Comparison of ENCODE assay signal across 9 mouse cellular contexts in the genomic region with DNA sequence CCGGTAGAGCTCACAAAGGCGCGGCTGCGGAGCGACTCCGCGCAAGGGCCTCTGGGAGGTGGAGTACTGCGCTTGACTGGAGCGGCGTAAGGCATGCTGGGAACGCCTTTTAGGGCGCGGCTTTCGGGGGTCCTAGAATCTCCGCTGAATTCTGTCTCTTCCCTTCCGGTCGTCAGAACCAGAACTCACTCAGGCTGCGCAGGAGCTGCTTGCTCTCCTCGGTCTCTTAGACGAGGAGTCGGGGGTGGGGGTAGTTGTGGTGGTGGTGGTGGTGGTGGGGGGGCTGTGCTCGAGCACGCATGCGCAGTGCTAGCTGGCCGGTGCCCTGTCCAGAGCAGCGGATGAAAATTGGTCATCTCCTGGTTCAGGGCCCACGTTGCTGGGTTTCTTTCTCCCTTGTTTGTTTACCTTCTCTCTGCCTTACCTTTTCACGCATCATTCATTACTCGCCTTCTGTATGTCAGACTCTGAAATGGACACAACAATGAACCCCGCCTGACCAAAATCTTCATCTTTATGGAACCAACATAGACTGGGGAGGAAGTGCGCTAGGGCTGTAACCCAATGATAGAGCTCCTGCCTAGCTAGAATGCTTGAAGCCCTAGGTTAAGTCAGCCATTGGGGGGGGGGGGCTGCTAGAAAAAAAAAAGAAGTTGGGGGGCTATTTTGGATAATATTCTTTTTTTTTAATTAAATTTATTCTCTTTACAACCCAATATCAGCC. TPM values are rescaled to one million over a fixed set of nuclear protein-coding genes. Genes with fewer than 3 reads are reported as not detected.
DNase-seq lines count a peak whose midpoint lies in the region; ATAC-seq and TF ChIP-seq lines count a peak whose summit lies in the region.
"Had no signal": no experiment of that assay in that cellular context is flagged by ENCODE, and none has a peak within 500 bp of the region (broad histone marks: within the 10 kb centered on the region; RNA-seq: fewer than 3 reads in every experiment).

Gene Zfp583, minus strand, starts transcription at position 53 of the 724 bp plus-strand sequence.

- 7% methylated on average over 28 of the region's 31 CpGs for WGBS in forebrain, embryonic 13.5 days
- 5% methylated on average over 31 of the region's 31 CpGs for WGBS in heart, postnatal 0 days
- 5% methylated on average over 31 of the region's 31 CpGs for WGBS in liver, embryonic 15.5 days (ENCODE audit: insufficient replicate concordance)
- WGBS in neural tube, embryonic 11.5 days, result 4% methylated on average over 31 of the region's 31 CpGs
- WGBS in stomach, embryonic 16.5 days, result 5% methylated on average over 31 of the region's 31 CpGs

- peak within 1 kb of the TSS; percentile 79 for H3K9ac ChIP-seq in forebrain, embryonic 13.5 days
- peak within 1 kb of the TSS; percentile 56 for H3K9ac ChIP-seq in heart, postnatal 0 days (replicated peaks; ENCODE audit: low read depth, low read length)
- H3K9ac ChIP-seq in liver, embryonic 15.5 days, result peak within 1 kb of the TSS; percentile 46
- H3K9ac ChIP-seq in neural tube, embryonic 11.5 days (ENCODE audit: low read length), result peak within 1 kb of the TSS; percentile 76
- peak within 1 kb of the TSS; percentile 87 for H3K9ac ChIP-seq in stomach, embryonic 16.5 days (ENCODE audit: low read length)

- H3K4me2 ChIP-seq in forebrain, embryonic 13.5 days, result peak within 1 kb of the TSS; percentile 70
- peak within 1 kb of the TSS; percentile 61 for H3K4me2 ChIP-seq in heart, postnatal 0 days (ENCODE audit: low read depth, low read length)
- peak within 1 kb of the TSS; percentile 78 for H3K4me2 ChIP-seq in liver, embryonic 15.5 days
- peak within 1 kb of the TSS; percentile 53 for H3K4me2 ChIP-seq in neural tube, embryonic 11.5 days (ENCODE audit: low read depth)
- peak within 1 kb of the TSS; percentile 90 for H3K4me2 ChIP-seq in stomach, embryonic 16.5 days (ENCODE audit: low read depth, low read length)

- ATAC-seq in forebrain, embryonic 13.5 days, result peak; percentile 94
- ATAC-seq in heart, postnatal 0 days (ENCODE audit: insufficient read depth, low read depth), result peak; percentile 96
- peak; percentile 92 for ATAC-seq in liver, embryonic 15.5 days (ENCODE audit: insufficient read depth)
- ATAC-seq in neural tube, embryonic 11.5 days (ENCODE audit: insufficient read depth, low FRiP score, low TSS enrichment), result peak; percentile 92
- peak; percentile 95 for ATAC-seq in stomach, embryonic 16.5 days (ENCODE audit: insufficient read depth, low FRiP score)

- H3K36me3 ChIP-seq in E14TG2a.4 (ENCODE audit: insufficient read depth, low read length), result peaks cover 6% of the 10 kb centered on the region
- peaks cover 5% of the 10 kb centered on the region; the same call in 1 of the 2 replicates for H3K36me3 ChIP-seq in forebrain, embryonic 13.5 days (ENCODE audit: poor library complexity, severe bottlenecking)
- no peaks in the 10 kb centered on the region for H3K36me3 ChIP-seq in heart, postnatal 0 days (replicated peaks; ENCODE audit: control insufficient read depth, insufficient read depth, low read length)
- no peaks in the 10 kb centered on the region for H3K36me3 ChIP-seq in liver, embryonic 15.5 days (replicated peaks)
- H3K36me3 ChIP-seq in neural tube, embryonic 11.5 days (ENCODE audit: control insufficient read depth, insufficient read depth, low read length), result no peaks in the 10 kb centered on the region
- H3K36me3 ChIP-seq in stomach, embryonic 16.5 days (ENCODE audit: control insufficient read depth, insufficient read depth, low read length), result no peaks in the 10 kb centered on the region

- peak within 1 kb of the TSS; percentile 85 for H3K27ac ChIP-seq in forebrain, embryonic 13.5 days
- H3K27ac ChIP-seq in heart, postnatal 0 days (ENCODE audit: low read depth), result peak within 1 kb of the TSS; percentile 56
- peak within 1 kb of the TSS; percentile 53; the same call in 1 of the 2 replicates for H3K27ac ChIP-seq in liver, embryonic 15.5 days (replicated peaks)
- peak within 1 kb of the TSS; percentile 79 for H3K27ac ChIP-seq in neural tube, embryonic 11.5 days (ENCODE audit: low read depth, low read length)
- peak within 1 kb of the TSS; percentile 79 for H3K27ac ChIP-seq in stomach, embryonic 16.5 days (ENCODE audit: low read length)

- peaks cover 25% of the 10 kb centered on the region for H3K4me1 ChIP-seq in E14TG2a.4 (replicated peaks; ENCODE audit: low read depth, low read length)
- peaks cover 12% of the 10 kb centered on the region; the same call in 1 of the 2 replicates for H3K4me1 ChIP-seq in forebrain, embryonic 13.5 days
- H3K4me1 ChIP-seq in heart, postnatal 0 days (ENCODE audit: control insufficient read depth, insufficient read depth), result no peaks in the 10 kb centered on the region
- H3K4me1 ChIP-seq in liver, embryonic 15.5 days (replicated peaks), result peaks cover 16% of the 10 kb centered on the region
- H3K4me1 ChIP-seq in neural tube, embryonic 11.5 days (ENCODE audit: control insufficient read depth, insufficient read depth, low read length), result peaks cover 6% of the 10 kb centered on the region; the same call in 1 of the 2 replicates
- H3K4me1 ChIP-seq in stomach, embryonic 16.5 days (ENCODE audit: control insufficient read depth, insufficient read depth, low read length), result peaks cover 7% of the 10 kb centered on the region; the same call in 1 of the 2 replicates

- TF ChIP-seq CTCF in E14TG2a.4 (conservative IDR thresholded peaks at IDR 0.05; ENCODE audit: low read length), result no peak
- TF ChIP-seq CTCF in heart, postnatal 0 days (IDR thresholded peaks at IDR 0.05; ENCODE audit: low read depth), result no peak

- H3K4me3 ChIP-seq in E14TG2a.4 (replicated peaks; ENCODE audit: low read length), result peak within 1 kb of the TSS; percentile 82
- H3K4me3 ChIP-seq in forebrain, embryonic 13.5 days, result peak within 1 kb of the TSS; percentile 55
- H3K4me3 ChIP-seq in heart, postnatal 0 days (ENCODE audit: low read depth, low read length), result peak within 1 kb of the TSS; percentile 50
- H3K4me3 ChIP-seq in liver, embryonic 15.5 days (replicated peaks), result peak within 1 kb of the TSS; percentile 64
- H3K4me3 ChIP-seq in neural tube, embryonic 11.5 days (ENCODE audit: low read depth, low read length), result peak within 1 kb of the TSS; percentile 42
- H3K4me3 ChIP-seq in stomach, embryonic 16.5 days (replicated peaks; ENCODE audit: low read length), result peak within 1 kb of the TSS; percentile 70

- peak; percentile 85 for DNase-seq in cerebellum, adult 11 months
- peak; percentile 88 for DNase-seq in heart, postnatal 0 days (ENCODE audit: low spot score)
- peak; percentile 76 to 86 for DNase-seq in kidney, postnatal 36 days
- peak; percentile 90 for DNase-seq in neural tube, embryonic 11.5 days (ENCODE audit: low spot score)

- no peaks in the 10 kb centered on the region for H3K9me3 ChIP-seq in E14TG2a.4 (ENCODE audit: low read length)
- H3K9me3 ChIP-seq in forebrain, embryonic 13.5 days (replicated peaks), result no peaks in the 10 kb centered on the region
- no peaks in the 10 kb centered on the region for H3K9me3 ChIP-seq in heart, postnatal 0 days (replicated peaks; ENCODE audit: control insufficient read depth, low read length)
- H3K9me3 ChIP-seq in liver, embryonic 15.5 days (replicated peaks), result no peaks in the 10 kb centered on the region
- H3K9me3 ChIP-seq in neural tube, embryonic 11.5 days (ENCODE audit: control insufficient read depth, low read length), result no peaks in the 10 kb centered on the region
- H3K9me3 ChIP-seq in stomach, embryonic 16.5 days (replicated peaks; ENCODE audit: control insufficient read depth, low read length), result no peaks in the 10 kb centered on the region

- 0 out of 2 replicates have a peak, but pooled peaks cover under 1% of the 10 kb centered on the region for H3K27me3 ChIP-seq in E14TG2a.4 (ENCODE audit: insufficient read depth, low read length)
- H3K27me3 ChIP-seq in forebrain, embryonic 13.5 days, result no peaks in the 10 kb centered on the region
- no peaks in the 10 kb centered on the region for H3K27me3 ChIP-seq in heart, postnatal 0 days (ENCODE audit: control insufficient read depth, insufficient read depth, low read length)
- H3K27me3 ChIP-seq in liver, embryonic 15.5 days, result no peaks in the 10 kb centered on the region
- H3K27me3 ChIP-seq in neural tube, embryonic 11.5 days (ENCODE audit: control insufficient read depth, insufficient read depth, low read length), result no peaks in the 10 kb centered on the region
- no peaks in the 10 kb centered on the region for H3K27me3 ChIP-seq in stomach, embryonic 16.5 days (ENCODE audit: control insufficient read depth, insufficient read depth, low read length)

- no peak for TF ChIP-seq EP300 in heart, postnatal 0 days (IDR thresholded peaks at IDR 0.05; ENCODE audit: low read depth)

RNA-seq across cellular contexts. Expression of gene Zfp583, which starts in this region (rescaled TPM):
- polyA plus RNA-seq in forebrain, embryonic 13.5 days (2015; fragmentation: Nextera tagmentation; extraction: Ambion mirVana), result 9.2 and 9.9 TPM in 2 replicates
- total RNA-seq in heart, postnatal 0 days (2014; rRNA removed; ENCODE audit: low replicate concordance), result 3.1 TPM in 1 of 2 replicates, not detected in the other
- polyA plus RNA-seq in heart, postnatal 0 days (2015; fragmentation: Nextera tagmentation; extraction: Ambion mirVana), result 2.6 and 3.1 TPM in 2 replicates
- 0.78 and 1.0 TPM in 2 replicates for polyA plus RNA-seq in liver, embryonic 15.5 days (2015; fragmentation: Nextera tagmentation; extraction: Ambion mirVana)
- 8.2 and 9.4 TPM in 2 replicates for polyA plus RNA-seq in neural tube, embryonic 11.5 days (2014; fragmentation: Nextera tagmentation; extraction: Ambion mirVana)
- 4.6 and 5.9 TPM in 2 replicates for polyA plus RNA-seq in stomach, embryonic 16.5 days (2015; fragmentation: Nextera tagmentation; extraction: Ambion mirVana)
- total RNA-seq: MEL had no signal

Comparison
In these comparisons a context has a peak if more than half of its experiments do, and no peak if none do; other contexts are left out.
1. Peak in every context shown above with its lines: DNase-seq, ATAC-seq, H3K4me3 ChIP-seq and H3K27ac ChIP-seq.